Mouse (Mus musculus): ENCODE measurements around the gene Swt1. TPM values are rescaled to one million over a fixed set of nuclear protein-coding genes. Genes with fewer than 3 reads are reported as not detected.

The Swt1 gene
- polyA plus RNA-seq, 1 experiment from 2014 or later, result 24.9 TPM

DNA sequence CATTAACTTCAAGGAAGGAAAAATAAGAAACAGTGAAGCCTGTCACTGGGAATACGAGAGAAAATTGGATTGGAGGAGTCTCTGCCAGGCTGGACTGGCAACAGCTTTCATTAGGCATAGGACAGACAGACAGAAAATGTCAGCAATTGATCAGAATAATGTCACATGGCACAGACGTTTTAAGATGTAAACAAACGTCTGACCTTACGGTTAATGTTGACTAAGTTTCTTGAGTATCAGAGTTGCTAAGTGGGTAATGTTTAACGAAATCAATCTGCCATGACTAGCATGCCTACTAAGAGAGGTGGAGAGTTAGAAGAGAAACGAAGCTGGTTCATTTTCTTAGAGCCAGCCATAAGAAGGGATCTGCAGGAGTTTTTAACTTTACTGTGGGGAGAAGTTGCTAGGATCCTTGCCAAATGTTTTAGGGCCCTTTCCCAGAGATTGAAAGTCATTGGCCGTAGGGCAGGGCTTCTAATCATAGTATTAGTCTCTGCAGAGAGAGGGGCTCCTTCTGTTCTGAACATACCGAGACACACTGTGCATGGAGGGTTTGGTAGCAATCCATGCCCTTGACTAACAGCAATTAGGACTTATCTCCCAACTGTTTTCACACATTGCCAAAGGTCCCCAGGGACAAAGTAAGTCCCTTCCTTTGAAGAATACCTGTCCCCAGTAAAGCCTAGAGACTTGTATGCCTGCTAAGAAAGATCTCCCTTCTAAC is 86.8 kb downstream of the Swt1 start:
- H3K36me3 ChIP-seq (ENCODE audit: insufficient read depth), result no peaks in the 10 kb centered on the region
- no peak overlapping the region for H3K9ac ChIP-seq
- peak; percentile 17 for DNase-seq
- H3K4me2 ChIP-seq, result no peak overlapping the region
- no peaks in the 10 kb centered on the region for H3K27me3 ChIP-seq (ENCODE audit: insufficient read depth, low read length)
- H3K4me1 ChIP-seq (ENCODE audit: insufficient read depth), result peaks cover 4% of the 10 kb centered on the region; the same call in 1 of the 2 replicates
- no peak overlapping the region for H3K27ac ChIP-seq (ENCODE audit: low read depth)
- no peaks in the 10 kb centered on the region for H3K9me3 ChIP-seq (ENCODE audit: low read depth, low read length)
- no peak for TF ChIP-seq CTCF (IDR thresholded peaks at IDR 0.05; ENCODE audit: low read depth)
- no peak for ATAC-seq (ENCODE audit: insufficient read depth)
- H3K4me3 ChIP-seq (ENCODE audit: low read depth, low read length), result no peak overlapping the region
- WGBS, result 29% methylated on average over 8 of the region's 8 CpGs

DNA sequence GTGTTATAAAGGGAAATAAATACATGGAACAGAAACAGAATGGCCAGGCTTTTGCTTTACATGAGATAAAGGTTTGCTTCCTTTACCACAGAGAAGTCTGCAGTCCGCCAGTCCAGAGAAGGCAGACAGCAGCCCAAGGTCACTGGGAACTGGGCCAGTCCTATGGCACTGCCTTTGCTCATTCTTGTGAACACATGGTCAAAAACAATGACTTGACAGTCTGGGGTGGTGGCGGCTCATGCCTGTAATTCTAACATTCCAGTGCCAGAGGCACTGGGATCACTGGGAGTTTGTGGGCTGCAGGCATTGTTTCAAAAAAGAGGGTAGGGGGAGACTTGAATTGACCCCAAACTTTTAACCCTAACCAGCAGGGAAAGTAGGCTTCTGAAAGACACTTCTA is 89.3 kb downstream of the Swt1 start:
- WGBS, result 48% methylated on average over 2 of the region's 2 CpGs

DNA sequence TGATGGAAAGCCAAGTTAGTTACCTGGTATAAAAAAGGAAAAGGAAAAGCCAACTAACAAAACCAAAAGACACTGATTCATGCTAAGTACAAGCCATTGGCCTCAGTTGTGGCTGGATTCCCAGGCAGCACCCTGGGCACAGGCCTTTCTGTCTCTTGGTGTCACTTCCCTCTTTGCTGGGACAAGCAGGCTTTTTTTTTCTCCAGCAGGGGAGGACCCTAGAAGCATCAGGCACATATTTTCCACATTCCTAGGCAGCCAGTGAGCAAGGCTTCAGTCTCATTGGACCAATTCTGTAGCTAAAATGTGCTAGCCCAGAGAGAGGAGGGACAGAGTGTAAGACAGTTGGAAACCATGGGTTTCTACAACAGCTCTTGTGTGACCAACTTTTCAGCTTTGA is 90.0 kb downstream of the Swt1 start:
- Histone ChIP-seq H3K36me3 (ENCODE audit: insufficient read depth) (no peaks in the 10 kb centered on the region), H3K27ac (ENCODE audit: low read depth) (peak overlapping the region; percentile 8; the same call in 1 of the 2 replicates), H3K9me3 (ENCODE audit: low read depth, low read length) (no peaks in the 10 kb centered on the region), H3K27me3 (ENCODE audit: insufficient read depth, low read length) (no peaks in the 10 kb centered on the region), H3K4me3 (ENCODE audit: low read depth, low read length) (no peak overlapping the region), H3K4me1 (ENCODE audit: insufficient read depth) (peaks cover 4% of the 10 kb centered on the region; the same call in 1 of the 2 replicates), H3K9ac (no peak overlapping the region), H3K4me2 (no peak overlapping the region)
- ATAC-seq (ENCODE audit: insufficient read depth) (no peak), DNase-seq (peak; percentile 31)
- no peak for TF ChIP-seq CTCF (IDR thresholded peaks at IDR 0.05; ENCODE audit: low read depth)

More for the DNA sequence above, 89.3 kb downstream of the Swt1 start:
- DNase-seq (peak; percentile 65), ATAC-seq (ENCODE audit: insufficient read depth) (0 out of 2 replicates have a peak, but pooled peaks have one; percentile 25)
- Histone ChIP-seq H3K27me3 (ENCODE audit: insufficient read depth, low read length) (no peaks in the 10 kb centered on the region), H3K9ac (no peak overlapping the region), H3K4me3 (ENCODE audit: low read depth, low read length) (no peak overlapping the region), H3K9me3 (ENCODE audit: low read depth, low read length) (no peaks in the 10 kb centered on the region), H3K4me2 (no peak overlapping the region), H3K4me1 (ENCODE audit: insufficient read depth) (peaks cover 4% of the 10 kb centered on the region; the same call in 1 of the 2 replicates), H3K27ac (ENCODE audit: low read depth) (no peak overlapping the region; the same call in 1 of the 2 replicates), H3K36me3 (ENCODE audit: insufficient read depth) (no peaks in the 10 kb centered on the region)
- no peak for TF ChIP-seq CTCF (IDR thresholded peaks at IDR 0.05; ENCODE audit: low read depth)

DNA sequence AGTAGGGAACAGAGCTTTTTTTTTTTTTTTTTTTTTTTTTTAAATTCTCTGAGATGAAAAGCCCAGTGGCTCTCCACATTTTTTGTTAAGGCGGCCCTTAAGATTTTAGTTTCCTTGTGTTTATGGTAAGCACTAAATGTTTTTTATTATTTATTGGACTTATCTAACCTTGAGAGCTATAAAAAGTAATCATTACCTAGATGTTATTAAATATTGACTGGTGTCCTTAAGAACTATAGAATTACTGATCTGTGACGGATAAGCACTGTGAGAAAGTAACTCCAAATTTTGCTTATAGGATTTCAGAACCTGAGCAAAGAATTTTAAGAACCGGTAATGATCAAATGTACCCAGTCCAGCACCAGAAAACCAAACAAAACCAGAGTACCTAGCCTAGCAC is 95.4 kb downstream of the Swt1 start:
- no peaks in the 10 kb centered on the region for H3K27me3 ChIP-seq (ENCODE audit: insufficient read depth, low read length)
- DNase-seq (no peak), ATAC-seq (ENCODE audit: insufficient read depth) (no peak)
- H3K4me1 ChIP-seq (ENCODE audit: insufficient read depth), result no peaks in the 10 kb centered on the region
- H3K36me3 ChIP-seq (ENCODE audit: insufficient read depth), result no peaks in the 10 kb centered on the region
- no peak overlapping the region for H3K4me3 ChIP-seq (ENCODE audit: low read depth, low read length)
- 83% methylated on average over 3 of the region's 3 CpGs for WGBS
- no peaks in the 10 kb centered on the region for H3K9me3 ChIP-seq (ENCODE audit: low read depth, low read length)
- no peak overlapping the region for H3K4me2 ChIP-seq
- no peak for TF ChIP-seq CTCF (IDR thresholded peaks at IDR 0.05; ENCODE audit: low read depth)
- H3K9ac ChIP-seq, result no peak overlapping the region
- no peak overlapping the region for H3K27ac ChIP-seq (ENCODE audit: low read depth)

DNA sequence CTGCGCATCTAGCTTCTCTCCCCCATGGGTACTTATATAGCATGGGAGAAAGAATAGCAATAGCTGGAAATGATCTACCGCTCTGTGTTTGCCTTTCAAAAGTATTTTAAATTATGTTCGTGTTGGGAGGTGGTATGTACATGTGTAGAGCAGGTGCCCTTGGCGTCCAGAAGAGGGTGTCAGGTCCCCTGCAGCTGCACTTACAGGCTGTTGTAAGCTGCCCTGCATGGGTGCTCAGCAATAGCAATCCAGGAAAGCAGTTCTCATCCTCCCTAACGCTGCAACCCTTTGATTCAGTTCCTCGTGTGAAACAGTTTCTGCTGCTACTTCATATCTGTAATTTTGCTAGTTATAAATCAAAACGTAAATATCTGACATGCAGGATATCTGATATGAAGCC is 98.7 kb downstream of the Swt1 start:
- H3K27me3 ChIP-seq (ENCODE audit: insufficient read depth, low read length), result no peaks in the 10 kb centered on the region
- no peaks in the 10 kb centered on the region for H3K4me1 ChIP-seq (ENCODE audit: insufficient read depth)
- WGBS, result 70% methylated on average over 7 of the region's 7 CpGs
- no peak for ATAC-seq (ENCODE audit: insufficient read depth)
- H3K27ac ChIP-seq (ENCODE audit: low read depth), result no peak overlapping the region
- TF ChIP-seq CTCF (IDR thresholded peaks at IDR 0.05; ENCODE audit: low read depth), result no peak
- no peak overlapping the region for H3K4me2 ChIP-seq
- no peak overlapping the region for H3K4me3 ChIP-seq (ENCODE audit: low read depth, low read length)
- H3K36me3 ChIP-seq (ENCODE audit: insufficient read depth), result no peaks in the 10 kb centered on the region
- DNase-seq, result no peak
- H3K9me3 ChIP-seq (ENCODE audit: low read depth, low read length), result no peaks in the 10 kb centered on the region
- H3K9ac ChIP-seq, result no peak overlapping the region

DNA sequence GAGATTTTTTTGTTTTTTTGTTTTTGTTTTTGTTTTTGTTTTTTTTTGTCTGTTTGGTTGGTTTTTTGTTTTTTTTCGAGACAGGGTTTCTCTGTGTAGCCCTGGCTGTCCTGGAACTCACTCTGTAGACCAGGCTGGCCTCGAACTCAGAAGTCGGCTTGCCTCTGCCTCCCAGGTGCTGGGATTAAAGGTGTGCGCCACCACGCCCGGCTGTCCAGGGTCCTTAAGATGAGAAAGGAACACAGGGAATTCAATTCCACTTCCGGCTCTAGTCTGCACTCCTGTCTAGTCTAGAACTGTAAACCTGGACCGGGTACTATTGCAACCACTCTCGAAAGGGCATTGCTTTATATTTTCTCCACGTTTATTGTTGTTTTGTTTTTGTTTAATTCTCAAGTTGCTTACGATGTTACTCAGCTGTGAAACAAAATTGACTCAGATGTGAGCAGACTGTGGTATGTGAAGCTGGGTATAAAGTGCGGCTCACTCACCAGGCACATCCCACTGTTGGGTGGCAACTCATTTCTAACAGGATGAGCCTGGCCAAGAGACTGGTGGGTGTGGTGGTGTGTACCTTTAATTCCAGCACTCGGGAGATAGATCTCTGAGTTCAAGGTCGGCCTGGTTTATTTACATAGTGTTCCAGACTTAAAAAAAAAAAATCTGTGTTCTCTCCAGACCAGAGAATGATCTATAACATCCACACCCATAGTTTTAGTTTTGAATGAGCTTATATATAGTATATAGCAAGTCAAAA is 99.7 kb downstream of the Swt1 start:
- Histone ChIP-seq H3K4me3 (ENCODE audit: low read depth, low read length) (no peak overlapping the region), H3K36me3 (ENCODE audit: insufficient read depth) (no peaks in the 10 kb centered on the region), H3K27me3 (ENCODE audit: insufficient read depth, low read length) (no peaks in the 10 kb centered on the region), H3K4me2 (no peak overlapping the region), H3K9ac (no peak overlapping the region), H3K9me3 (ENCODE audit: low read depth, low read length) (no peaks in the 10 kb centered on the region), H3K4me1 (ENCODE audit: insufficient read depth) (no peaks in the 10 kb centered on the region), H3K27ac (ENCODE audit: low read depth) (no peak overlapping the region)
- WGBS, result 78% methylated on average over 14 of the region's 14 CpGs
- ATAC-seq (ENCODE audit: insufficient read depth) (no peak), DNase-seq (no peak)
- TF ChIP-seq CTCF (IDR thresholded peaks at IDR 0.05; ENCODE audit: low read depth), result no peak

DNA sequence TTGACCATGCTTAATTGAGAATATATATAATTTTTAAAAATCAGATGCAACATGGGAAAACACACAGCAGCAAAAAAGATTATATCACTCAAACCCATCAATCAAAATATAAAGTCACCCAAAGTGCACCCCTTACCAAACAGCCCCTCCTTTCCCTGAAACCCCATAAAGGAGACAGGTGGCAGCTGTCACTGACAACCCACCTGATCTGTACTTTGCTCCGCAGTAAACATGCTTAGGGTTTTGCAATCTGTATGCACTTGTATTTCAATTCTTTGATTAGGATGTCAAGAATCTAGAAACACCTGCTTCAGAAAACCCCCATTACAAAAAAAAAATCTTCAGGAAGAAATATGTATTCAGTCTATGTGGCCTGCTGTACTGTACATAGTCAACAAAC is 102.9 kb downstream of the Swt1 start:
- WGBS, result 40% methylated on average over 1 of the region's 1 CpGs
- no peak overlapping the region for H3K4me2 ChIP-seq
- H3K27ac ChIP-seq (ENCODE audit: low read depth), result no peak overlapping the region
- no peak overlapping the region for H3K9ac ChIP-seq
- H3K4me1 ChIP-seq (ENCODE audit: insufficient read depth), result no peaks in the 10 kb centered on the region
- no peaks in the 10 kb centered on the region for H3K27me3 ChIP-seq (ENCODE audit: insufficient read depth, low read length)
- no peaks in the 10 kb centered on the region for H3K36me3 ChIP-seq (ENCODE audit: insufficient read depth)
- no peak overlapping the region for H3K4me3 ChIP-seq (ENCODE audit: low read depth, low read length)
- no peak for DNase-seq
- H3K9me3 ChIP-seq (ENCODE audit: low read depth, low read length), result no peaks in the 10 kb centered on the region
- ATAC-seq (ENCODE audit: insufficient read depth), result no peak
- no peak for TF ChIP-seq CTCF (IDR thresholded peaks at IDR 0.05; ENCODE audit: low read depth)
